Mouse (Mus musculus) kidney, adult 2 months (tissue): Measurements from ENCODE around the gene 4931428L18Rik.

Experiments
- CTCF ChIP-seq: fragments of 200-500 bp; conservative IDR thresholded peaks from 2 replicates; pipeline ENCODE4 v1.5.1; 2011; ENCODE audit warnings: low read depth, mild to moderate bottlenecking, control low read depth, low read length, moderate library complexity, mixed read lengths; ENCODE audit not compliant: insufficient read depth, insufficient read length
- POLR2A ChIP-seq: fragments of 200-500 bp; IDR thresholded peaks from one replicate; pipeline ENCODE4 v1.6.1; 2011; ENCODE audit warnings: low read depth, low read length, control low read depth

- TF ChIP-seq POLR2A (no peak), CTCF (no peak)
Measured at GRCm38 (mm10) chr1:31138387-31138786, 84.1 kb downstream of the 4931428L18Rik start.
